Mouse (Mus musculus) forebrain, embryonic 11.5 days (tissue): ENCODE measurements at regions not wholly inside any gene's neighbourhood (a gene's known extent, or its start where the extent isn't known, plus 50 kb on each side); places are given as distances from the start of the nearest gene placed in this dataset.

Experiments
- ATAC-seq: fragments of 200-750 bp; cut with Nextera tagmentation; replicated peaks from 2 replicates; pipeline ENCODE4 v1.8.0; 2017; ENCODE audit warnings: moderate TSS enrichment; ENCODE audit not compliant: low FRiP score
- DNase-seq: peaks from one replicate; pipeline ENCODE4 v3.0.0-alpha.2; 2017; ENCODE audit warnings: low spot score
- H3K27ac ChIP-seq: fragments of 300-500 bp; sonication (generic); 2 replicates; pipeline ENCODE4 v1.5.1; 2014; ENCODE audit warnings: low read depth, low read length
- H3K27me3 ChIP-seq: fragments of 300-500 bp; sonication (generic); 2 replicates; pipeline ENCODE4 v1.6.1; 2014; ENCODE audit warnings: mild to moderate bottlenecking, low read length, mixed read lengths; ENCODE audit not compliant: control insufficient read depth, insufficient read depth
- H3K36me3 ChIP-seq: fragments of 300-500 bp; sonication (generic); 2 replicates; pipeline ENCODE4 v1.6.1; 2014; ENCODE audit warnings: mild to moderate bottlenecking, low read length, moderate library complexity, mixed read lengths; ENCODE audit not compliant: control insufficient read depth, insufficient read depth
- H3K4me1 ChIP-seq: fragments of 300-500 bp; sonication (generic); replicated peaks from 2 replicates; pipeline ENCODE4 v1.6.1; 2014; ENCODE audit warnings: low read length, mixed read lengths; ENCODE audit not compliant: control insufficient read depth, insufficient read depth
- H3K4me2 ChIP-seq: fragments of 300-500 bp; sonication (generic); 2 replicates; pipeline ENCODE4 v1.6.1; 2014; ENCODE audit warnings: low read depth, mild to moderate bottlenecking, low read length, moderate library complexity, mixed read lengths; ENCODE audit not compliant: severe bottlenecking
- H3K4me3 ChIP-seq: fragments of 300-500 bp; sonication (generic); 2 replicates; pipeline ENCODE4 v1.5.1; 2014; ENCODE audit warnings: low read depth, low read length
- H3K9ac ChIP-seq: fragments of 300-500 bp; sonication (generic); 2 replicates; pipeline ENCODE4 v1.6.1; 2014; ENCODE audit warnings: low read length
- H3K9me3 ChIP-seq: fragments of 300-500 bp; sonication (generic); 2 replicates; pipeline ENCODE4 v1.6.1; 2016; ENCODE audit warnings: low read length, mixed read lengths; ENCODE audit not compliant: control insufficient read depth
- WGBS: fragments of 180-500 bp; shearing (Covaris S2); extraction: QIAGEN DNeasy Blood & Tissue Kit; methylation state at CpG from one replicate; pipeline ENCODE4 v1.1.7; 2014; 5-methylcytosine and 5-hydroxymethylcytosine counted together

DNA sequence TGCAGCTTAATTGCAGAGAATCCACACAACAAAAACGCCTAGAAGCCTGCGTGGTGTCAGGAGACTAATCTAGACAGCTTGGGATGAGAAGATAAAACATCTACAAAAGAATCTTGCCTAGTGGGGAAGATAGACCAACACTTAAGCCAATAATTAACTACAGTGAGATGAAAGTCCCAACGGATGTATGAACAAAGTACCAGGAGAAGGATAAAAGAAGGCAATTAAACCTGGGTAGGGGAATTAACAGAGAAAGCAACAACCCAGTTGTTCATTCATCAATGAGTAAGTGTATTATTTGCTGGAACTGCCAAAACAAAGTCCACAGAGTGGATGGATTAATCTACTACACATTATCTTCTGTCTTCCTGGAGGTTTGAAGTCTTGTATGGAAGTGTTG is 99.8 kb downstream of the Olfm4 start:
- ATAC-seq (no peak), DNase-seq (no peak)
- WGBS: 49% methylated on average over 3 of the region's 3 CpGs
- Histone ChIP-seq H3K4me1 (no peaks in the 10 kb centered on the region), H3K9ac (no peak overlapping the region), H3K36me3 (no peaks in the 10 kb centered on the region), H3K4me2 (no peak overlapping the region), H3K27me3 (no peaks in the 10 kb centered on the region), H3K9me3 (no peaks in the 10 kb centered on the region; the same call in 1 of the 2 replicates), H3K27ac (no peak overlapping the region), H3K4me3 (no peak overlapping the region)

DNA sequence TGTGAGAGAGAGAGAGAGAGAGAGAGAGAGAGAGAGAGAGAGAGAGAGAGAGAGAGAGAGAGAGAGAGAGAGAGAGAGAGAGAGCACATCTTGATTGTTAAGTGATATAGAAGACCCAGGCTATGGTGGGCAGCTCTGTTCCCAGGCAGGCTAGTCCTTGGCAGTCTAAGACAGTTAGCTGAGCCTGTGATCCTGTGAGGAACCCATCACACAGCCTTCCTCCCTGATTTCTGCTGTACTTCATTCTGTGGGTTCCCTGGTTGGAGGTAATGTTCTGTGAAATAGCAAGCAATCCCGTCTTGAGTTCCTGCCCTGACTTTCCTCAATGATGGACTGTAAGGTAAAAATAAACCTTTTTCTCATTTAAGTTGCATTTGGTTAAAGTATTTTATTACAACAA is 113.4 kb downstream of the Olfm4 start:
- Histone ChIP-seq H3K9ac (no peak overlapping the region), H3K4me1 (0 out of 2 replicates have a peak, but pooled peaks cover 2% of the 10 kb centered on the region), H3K4me3 (no peak overlapping the region), H3K27me3 (no peaks in the 10 kb centered on the region), H3K27ac (no peak overlapping the region), H3K4me2 (no peak overlapping the region), H3K9me3 (no peaks in the 10 kb centered on the region), H3K36me3 (no peaks in the 10 kb centered on the region)
- ATAC-seq: no peak
- WGBS: 37% methylated on average over 1 of the region's 1 CpGs
- DNase-seq: no peak

DNA sequence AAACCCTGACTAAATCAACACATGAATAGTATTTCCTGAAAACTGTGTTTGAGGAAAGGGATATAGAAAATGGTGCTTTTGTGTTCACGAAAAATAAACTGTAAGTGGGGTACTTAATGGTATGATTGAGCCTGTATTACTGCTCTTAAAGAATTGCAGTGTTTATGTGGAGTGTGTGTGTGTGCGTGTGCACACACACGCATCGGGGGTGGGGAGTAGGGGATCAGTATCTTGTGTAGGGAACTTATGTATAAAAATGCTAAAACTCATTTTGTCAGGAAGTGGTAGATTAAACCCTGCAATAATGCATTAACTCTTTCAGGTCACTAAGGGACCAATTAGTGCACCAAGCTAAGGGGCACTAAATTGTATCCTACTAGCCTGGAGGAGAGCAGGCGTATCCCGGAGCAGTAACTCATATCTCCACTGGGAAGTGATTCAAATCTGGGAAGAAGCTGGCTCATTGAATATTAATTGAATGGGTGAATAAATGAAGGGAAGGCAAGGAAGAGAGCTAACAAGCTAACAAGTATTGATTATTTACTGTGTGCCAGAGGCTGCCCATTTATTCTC is 129.3 kb downstream of the Olfm4 start:
- Histone ChIP-seq H3K4me2 (no peak overlapping the region), H3K27me3 (no peaks in the 10 kb centered on the region), H3K4me1 (no peaks in the 10 kb centered on the region), H3K9me3 (no peaks in the 10 kb centered on the region), H3K4me3 (no peak overlapping the region), H3K27ac (no peak overlapping the region), H3K36me3 (no peaks in the 10 kb centered on the region), H3K9ac (no peak overlapping the region)
- ATAC-seq: no peak
- WGBS: 87% methylated on average over 6 of the region's 6 CpGs
- DNase-seq: no peak

DNA sequence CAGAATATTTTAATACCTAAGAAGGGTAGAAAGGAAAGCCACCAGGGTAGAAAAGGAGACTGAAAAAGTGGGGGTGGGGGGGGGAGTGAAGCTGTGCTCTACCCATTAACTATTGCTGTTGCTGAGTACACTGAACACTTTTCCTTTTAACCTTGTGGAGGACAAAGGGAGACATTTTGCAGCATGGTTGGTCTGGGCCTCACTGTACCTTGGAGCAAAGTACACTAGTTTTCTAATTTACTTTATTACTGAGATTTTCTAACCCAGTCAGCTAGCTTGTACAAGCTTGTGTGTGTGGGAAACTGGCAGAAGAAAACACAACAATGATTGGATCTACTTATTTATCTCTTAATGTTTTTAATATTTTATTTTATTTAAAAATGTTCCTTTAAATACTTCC is 130.4 kb downstream of the Olfm4 start:
- H3K36me3 ChIP-seq: no peaks in the 10 kb centered on the region
- H3K4me2 ChIP-seq: no peak overlapping the region
- H3K4me3 ChIP-seq: no peak overlapping the region
- DNase-seq (no peak), ATAC-seq (no peak)
- H3K9me3 ChIP-seq: no peaks in the 10 kb centered on the region
- H3K9ac ChIP-seq: no peak overlapping the region
- H3K4me1 ChIP-seq: no peaks in the 10 kb centered on the region
- no peak overlapping the region for H3K27ac ChIP-seq
- H3K27me3 ChIP-seq: no peaks in the 10 kb centered on the region

DNA sequence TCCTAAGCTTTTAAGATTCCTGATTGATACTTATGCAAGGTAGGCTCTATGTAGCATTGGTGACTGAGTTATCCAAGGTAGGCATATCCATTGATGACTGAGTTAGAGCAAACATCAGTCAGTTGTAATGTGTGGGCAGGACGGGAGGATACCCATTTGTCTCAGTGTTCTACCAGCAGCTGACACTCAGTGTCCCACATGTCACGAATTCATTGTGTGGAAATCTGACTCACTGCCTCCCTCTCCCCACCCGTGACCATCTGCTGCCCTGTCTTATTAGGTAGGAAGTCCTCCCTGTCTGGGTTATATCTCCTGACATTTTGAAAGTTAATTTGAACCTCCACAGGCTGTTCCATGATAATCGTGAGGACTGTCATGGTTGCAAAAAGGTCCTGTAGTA is 141.3 kb downstream of the Olfm4 start:
- no peak overlapping the region for H3K4me3 ChIP-seq
- H3K27me3 ChIP-seq: no peaks in the 10 kb centered on the region
- DNase-seq (no peak), ATAC-seq (no peak)
- H3K36me3 ChIP-seq: no peaks in the 10 kb centered on the region
- no peaks in the 10 kb centered on the region for H3K9me3 ChIP-seq
- WGBS: 88% methylated on average over 4 of the region's 4 CpGs
- no peak overlapping the region for H3K9ac ChIP-seq
- H3K27ac ChIP-seq: no peak overlapping the region
- H3K4me1 ChIP-seq: no peaks in the 10 kb centered on the region
- H3K4me2 ChIP-seq: no peak overlapping the region

DNA sequence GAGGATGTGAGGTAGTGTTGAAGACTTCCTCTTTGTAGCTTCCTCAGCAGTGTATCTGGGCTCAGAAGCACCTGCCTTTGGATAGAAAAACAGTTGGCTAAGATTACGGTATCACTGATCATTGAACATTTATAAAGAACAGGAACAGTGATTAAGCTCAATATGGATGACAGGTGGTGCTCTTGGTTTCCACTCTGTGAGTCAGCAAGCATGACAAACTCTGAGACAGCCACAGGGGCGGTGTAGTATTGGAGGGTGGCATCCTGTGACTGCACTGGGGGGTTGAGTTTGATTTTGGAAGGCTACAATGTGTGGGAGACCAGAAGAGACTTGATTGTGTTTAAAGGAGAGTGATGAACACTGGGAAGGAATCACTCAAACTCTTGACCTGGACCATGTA is 144.3 kb downstream of the Olfm4 start:
- H3K9me3 ChIP-seq: no peaks in the 10 kb centered on the region
- DNase-seq: no peak
- no peak overlapping the region for H3K4me3 ChIP-seq
- H3K27ac ChIP-seq: no peak overlapping the region
- no peak for ATAC-seq
- no peak overlapping the region for H3K9ac ChIP-seq
- H3K4me2 ChIP-seq: no peak overlapping the region
- H3K4me1 ChIP-seq: no peaks in the 10 kb centered on the region
- H3K36me3 ChIP-seq: no peaks in the 10 kb centered on the region
- no peaks in the 10 kb centered on the region for H3K27me3 ChIP-seq
- 91% methylated on average over 2 of the region's 2 CpGs for WGBS

DNA sequence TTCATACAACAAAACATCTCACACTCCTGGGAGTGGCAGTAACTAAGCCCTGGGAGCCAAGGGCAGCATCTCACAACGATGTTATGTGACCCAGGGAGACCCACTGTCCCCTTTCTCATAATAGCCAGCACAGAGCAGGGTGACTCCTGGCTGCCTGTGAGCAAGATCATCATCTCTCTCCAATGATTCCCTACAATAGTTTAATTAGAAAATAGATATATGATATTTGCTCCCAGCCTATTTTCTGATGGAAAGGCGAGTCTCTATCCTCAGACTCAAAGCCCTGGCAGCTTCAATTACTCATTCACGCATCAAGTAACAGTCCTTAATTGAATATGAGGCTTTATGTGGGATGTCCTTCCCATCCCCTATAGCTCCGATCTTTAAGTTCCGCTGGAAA is 153.7 kb downstream of the Olfm4 start:
- Histone ChIP-seq H3K27ac (no peak overlapping the region), H3K36me3 (no peaks in the 10 kb centered on the region), H3K4me3 (no peak overlapping the region), H3K9me3 (no peaks in the 10 kb centered on the region), H3K4me1 (peaks cover 15% of the 10 kb centered on the region; the same call in 1 of the 2 replicates), H3K9ac (no peak overlapping the region), H3K4me2 (no peak overlapping the region), H3K27me3 (no peaks in the 10 kb centered on the region)
- ATAC-seq (0 out of 2 replicates have a peak, but pooled peaks have one; percentile 13), DNase-seq (no peak)
- 40% methylated on average over 5 of the region's 5 CpGs for WGBS

DNA sequence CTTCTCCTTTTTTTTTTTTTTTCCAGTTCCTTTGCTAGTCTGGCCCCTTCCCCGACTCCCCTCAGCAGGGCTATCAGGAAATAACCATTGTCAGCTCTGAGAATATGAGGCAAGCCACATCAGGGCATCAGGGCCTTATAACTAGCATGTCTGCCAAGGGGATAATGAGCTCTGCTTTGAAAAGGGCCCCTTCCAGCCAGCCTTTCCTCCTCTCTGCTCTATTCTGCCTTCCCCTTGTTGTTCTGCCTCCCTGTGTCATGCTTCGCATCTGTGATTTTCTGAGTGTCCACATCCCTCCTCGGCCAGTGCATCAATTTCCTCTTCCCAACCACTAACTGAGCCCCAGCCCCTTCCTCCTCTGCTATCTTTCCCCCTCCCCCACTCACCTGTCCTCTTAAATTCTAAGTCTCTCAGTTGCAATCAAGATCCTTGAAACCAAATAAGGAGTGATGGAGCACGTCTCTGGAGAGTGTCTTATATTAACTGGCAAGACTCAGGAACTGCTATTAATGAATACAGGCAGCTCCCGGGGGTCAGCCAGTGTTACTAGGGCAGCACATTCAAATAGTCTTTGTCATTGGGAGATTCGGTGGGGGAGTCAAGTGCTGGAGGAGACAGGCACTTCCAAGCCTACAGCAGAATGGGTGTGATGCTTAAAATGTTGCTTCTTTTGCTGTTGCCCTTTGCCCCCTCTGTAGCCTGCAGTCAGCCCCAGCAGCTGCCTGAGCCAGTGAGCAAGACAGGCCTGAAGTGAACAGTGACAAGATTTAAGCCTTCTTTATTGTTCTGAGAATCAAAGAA is 155.3 kb downstream of the Olfm4 start:
- ATAC-seq (peak; percentile 76), DNase-seq (peak; percentile 59)
- no peak overlapping the region for H3K9ac ChIP-seq
- peak overlapping the region; percentile 68 for H3K27ac ChIP-seq
- no peaks in the 10 kb centered on the region for H3K9me3 ChIP-seq
- peaks cover 15% of the 10 kb centered on the region; the same call in 1 of the 2 replicates for H3K4me1 ChIP-seq
- WGBS: 7% methylated on average over 6 of the region's 6 CpGs
- H3K4me2 ChIP-seq: peak overlapping the region; percentile 24; the same call in 1 of the 2 replicates
- no peaks in the 10 kb centered on the region for H3K27me3 ChIP-seq
- H3K36me3 ChIP-seq: no peaks in the 10 kb centered on the region
- no peak overlapping the region for H3K4me3 ChIP-seq

DNA sequence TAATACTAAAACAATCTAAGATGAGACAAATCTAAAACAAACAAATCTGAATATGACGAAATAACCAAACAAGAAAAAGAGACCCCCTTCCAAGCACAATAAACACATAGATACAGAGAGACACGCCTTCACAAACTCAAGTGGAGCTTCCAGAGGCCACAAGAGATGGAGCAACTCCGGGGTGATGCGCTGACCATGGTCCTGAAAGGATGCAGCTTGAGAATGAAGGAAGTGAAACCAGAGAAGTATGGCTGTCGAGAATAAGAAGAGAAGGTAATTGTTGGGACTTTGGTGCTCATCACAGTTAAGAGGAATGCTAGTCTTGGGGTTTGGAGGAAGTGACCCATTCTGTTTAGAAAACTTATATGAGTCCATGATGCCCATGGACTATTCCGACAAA is 173.1 kb downstream of the Olfm4 start:
- no peak overlapping the region for H3K27ac ChIP-seq
- no peaks in the 10 kb centered on the region for H3K36me3 ChIP-seq
- no peaks in the 10 kb centered on the region for H3K4me1 ChIP-seq
- no peaks in the 10 kb centered on the region for H3K9me3 ChIP-seq
- 52% methylated on average over 6 of the region's 6 CpGs for WGBS
- peak; percentile 68 for DNase-seq
- H3K27me3 ChIP-seq: no peaks in the 10 kb centered on the region
- no peak overlapping the region for H3K4me3 ChIP-seq
- no peak overlapping the region for H3K4me2 ChIP-seq
- H3K9ac ChIP-seq: no peak overlapping the region
- no peak for ATAC-seq
